Mouse (Mus musculus): ENCODE measurements around the gene Ppp1r13l.

DNA sequence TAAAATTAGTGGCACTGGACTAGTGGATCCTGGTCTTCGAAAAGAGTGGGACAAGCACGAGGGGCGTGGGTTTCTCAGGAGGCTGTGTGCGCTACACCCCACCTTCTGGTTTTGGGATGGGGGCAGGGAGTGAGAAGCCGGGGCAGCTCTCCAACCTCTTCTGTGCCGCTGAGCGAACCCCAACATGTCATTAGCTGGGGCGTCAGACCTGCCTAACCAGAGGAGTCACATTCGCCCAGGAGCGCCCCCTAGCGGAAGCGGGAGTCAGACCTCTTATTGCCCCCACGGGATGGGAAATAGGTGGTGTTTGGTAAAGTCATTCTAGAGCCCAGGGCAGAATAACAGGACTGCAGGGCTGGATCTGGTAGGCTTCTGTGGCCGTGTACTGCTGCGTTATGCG is 2.2 kb downstream of the Ppp1r13l start:
- no peak for TF ChIP-seq ZC3H11A (IDR thresholded peaks at IDR 0.05; ENCODE audit: borderline replicate concordance, low read depth, low read length)
- TF ChIP-seq CHD2 (IDR thresholded peaks at IDR 0.05; ENCODE audit: low read depth, low read length): no peak
- no peak for TF ChIP-seq MAFK (IDR thresholded peaks at IDR 0.05; ENCODE audit: insufficient read depth, low read depth, low read length)
- TF ChIP-seq ZNF384 (IDR thresholded peaks at IDR 0.05; ENCODE audit: low read depth, low read length): no peak
